Mouse (Mus musculus) embryonic fibroblast, embryonic 13.5 days (primary cell): ENCODE data around the gene Specc1.

Source experiments
- CTCF ChIP-seq: IDR thresholded peaks from 2 replicates; pipeline ENCODE4 v1.5.1; 2011; ENCODE audit warnings: mild to moderate bottlenecking, control low read depth, low read length, moderate library complexity, borderline replicate concordance; ENCODE audit not compliant: insufficient read depth
- POLR2A ChIP-seq: IDR thresholded peaks from 2 replicates; pipeline ENCODE4 v1.6.1; 2011; ENCODE audit warnings: low read depth, mild to moderate bottlenecking, control low read depth, low read length, moderate library complexity

GRCm38 (mm10) chr11:62077157-62077865 lies 120.7 kb downstream of the Specc1 start:
- TF ChIP-seq CTCF: no peak
- no peak for TF ChIP-seq POLR2A
